Mouse (Mus musculus): ENCODE results near the gene Pcnx. TPM values are rescaled to one million over a fixed set of nuclear protein-coding genes. Genes with fewer than 3 reads are reported as not detected.

Gene Pcnx
- polyA plus RNA-seq, 1 experiment from 2014 or later = 12.0 TPM

GRCm38 (mm10) chr12:81883255-81884106 is 23.7 kb downstream of the Pcnx start:
- WGBS = 52% methylated on average over 11 of the region's 11 CpGs
- no peak overlapping the region for H3K4me3 ChIP-seq
- H3K27me3 ChIP-seq = no peaks in the 10 kb centered on the region
- no peak overlapping the region for H3K27ac ChIP-seq
- no peaks in the 10 kb centered on the region for H3K9me3 ChIP-seq
- H3K36me3 ChIP-seq = no peaks in the 10 kb centered on the region
- H3K4me2 ChIP-seq = no peak overlapping the region
- H3K4me1 ChIP-seq = peaks cover 26% of the 10 kb centered on the region
- ATAC-seq (ENCODE audit: borderline replicate concordance, extremely low read depth, low FRiP score, low TSS enrichment) = no peak
- no peak overlapping the region for H3K9ac ChIP-seq

- no peak overlapping the region for H3K27ac ChIP-seq
- no peak overlapping the region for H3K9ac ChIP-seq
- no peak overlapping the region for H3K4me3 ChIP-seq
- ATAC-seq (ENCODE audit: borderline replicate concordance, extremely low read depth, low FRiP score, low TSS enrichment) = no peak
- WGBS = 64% methylated on average over 3 of the region's 3 CpGs
- peaks cover 26% of the 10 kb centered on the region for H3K4me1 ChIP-seq
- H3K9me3 ChIP-seq = no peaks in the 10 kb centered on the region
- no peaks in the 10 kb centered on the region for H3K36me3 ChIP-seq
- H3K27me3 ChIP-seq = no peaks in the 10 kb centered on the region
- H3K4me2 ChIP-seq = no peak overlapping the region
These were observed 24.2 kb downstream of the Pcnx start for GRCm38 (mm10) chr12:81884107-81884398.

GRCm38 (mm10) chr12:81884983-81885382 is 25.2 kb downstream of the Pcnx start:
- H3K4me2 ChIP-seq = no peak overlapping the region
- no peak overlapping the region for H3K4me3 ChIP-seq
- H3K9ac ChIP-seq = no peak overlapping the region
- no peak for ATAC-seq (ENCODE audit: borderline replicate concordance, extremely low read depth, low FRiP score, low TSS enrichment)
- H3K27me3 ChIP-seq = no peaks in the 10 kb centered on the region
- H3K36me3 ChIP-seq = no peaks in the 10 kb centered on the region
- H3K9me3 ChIP-seq = no peaks in the 10 kb centered on the region
- 76% methylated on average over 5 of the region's 5 CpGs for WGBS
- H3K27ac ChIP-seq = no peak overlapping the region
- H3K4me1 ChIP-seq = peaks cover 26% of the 10 kb centered on the region

GRCm38 (mm10) chr12:81885982-81886381 is 26.2 kb downstream of the Pcnx start:
- Histone ChIP-seq H3K4me3 (no peak overlapping the region), H3K27ac (no peak overlapping the region), H3K27me3 (no peaks in the 10 kb centered on the region), H3K4me1 (peaks cover 26% of the 10 kb centered on the region), H3K9ac (no peak overlapping the region), H3K36me3 (no peaks in the 10 kb centered on the region), H3K9me3 (no peaks in the 10 kb centered on the region), H3K4me2 (no peak overlapping the region)
- WGBS = 23% methylated on average over 4 of the region's 4 CpGs
- no peak for ATAC-seq (ENCODE audit: borderline replicate concordance, extremely low read depth, low FRiP score, low TSS enrichment)

GRCm38 (mm10) chr12:81888954-81889353 is 29.1 kb downstream of the Pcnx start:
- no peak for ATAC-seq (ENCODE audit: borderline replicate concordance, extremely low read depth, low FRiP score, low TSS enrichment)
- Histone ChIP-seq H3K4me3 (no peak overlapping the region), H3K36me3 (no peaks in the 10 kb centered on the region), H3K27me3 (no peaks in the 10 kb centered on the region), H3K4me1 (peaks cover 17% of the 10 kb centered on the region), H3K27ac (no peak overlapping the region), H3K4me2 (no peak overlapping the region), H3K9me3 (no peaks in the 10 kb centered on the region), H3K9ac (no peak overlapping the region)
- WGBS = 89% methylated on average over 5 of the region's 5 CpGs

- no peak overlapping the region for H3K9ac ChIP-seq
- H3K4me2 ChIP-seq = no peak overlapping the region
- WGBS = 50% methylated on average over 1 of the region's 1 CpGs
- H3K27me3 ChIP-seq = no peaks in the 10 kb centered on the region
- ATAC-seq (ENCODE audit: borderline replicate concordance, extremely low read depth, low FRiP score, low TSS enrichment) = no peak
- H3K36me3 ChIP-seq = 0 out of 2 replicates have a peak, but pooled peaks cover 3% of the 10 kb centered on the region
- H3K4me1 ChIP-seq = no peaks in the 10 kb centered on the region
- no peak overlapping the region for H3K4me3 ChIP-seq
- no peak overlapping the region for H3K27ac ChIP-seq
- no peaks in the 10 kb centered on the region for H3K9me3 ChIP-seq
These were observed 32.1 kb downstream of the Pcnx start for GRCm38 (mm10) chr12:81891946-81892345.

GRCm38 (mm10) chr12:81894311-81894710 is 34.5 kb downstream of the Pcnx start:
- no peaks in the 10 kb centered on the region for H3K9me3 ChIP-seq
- 86% methylated on average over 5 of the region's 5 CpGs for WGBS
- no peaks in the 10 kb centered on the region for H3K27me3 ChIP-seq
- no peak overlapping the region for H3K27ac ChIP-seq
- no peak overlapping the region for H3K4me2 ChIP-seq
- no peak for ATAC-seq (ENCODE audit: borderline replicate concordance, extremely low read depth, low FRiP score, low TSS enrichment)
- H3K4me1 ChIP-seq = no peaks in the 10 kb centered on the region
- no peak overlapping the region for H3K9ac ChIP-seq
- H3K36me3 ChIP-seq = 0 out of 2 replicates have a peak, but pooled peaks cover 11% of the 10 kb centered on the region
- no peak overlapping the region for H3K4me3 ChIP-seq

GRCm38 (mm10) chr12:81895986-81896385 is 36.2 kb downstream of the Pcnx start:
- no peak overlapping the region for H3K9ac ChIP-seq
- H3K4me2 ChIP-seq = no peak overlapping the region
- H3K9me3 ChIP-seq = no peaks in the 10 kb centered on the region
- H3K27me3 ChIP-seq = no peaks in the 10 kb centered on the region
- no peak for ATAC-seq (ENCODE audit: borderline replicate concordance, extremely low read depth, low FRiP score, low TSS enrichment)
- no peak overlapping the region for H3K4me3 ChIP-seq
- WGBS = 90% methylated on average over 6 of the region's 6 CpGs
- no peaks in the 10 kb centered on the region for H3K4me1 ChIP-seq
- 0 out of 2 replicates have a peak, but pooled peaks cover 11% of the 10 kb centered on the region for H3K36me3 ChIP-seq
- H3K27ac ChIP-seq = no peak overlapping the region

GRCm38 (mm10) chr12:81904456-81904855 is 44.6 kb downstream of the Pcnx start:
- 78% methylated on average over 2 of the region's 2 CpGs for WGBS
- H3K4me2 ChIP-seq = no peak overlapping the region
- H3K27ac ChIP-seq = no peak overlapping the region
- no peaks in the 10 kb centered on the region for H3K27me3 ChIP-seq
- no peaks in the 10 kb centered on the region for H3K4me1 ChIP-seq
- H3K9me3 ChIP-seq = no peaks in the 10 kb centered on the region
- no peak overlapping the region for H3K4me3 ChIP-seq
- H3K9ac ChIP-seq = no peak overlapping the region
- ATAC-seq (ENCODE audit: borderline replicate concordance, extremely low read depth, low FRiP score, low TSS enrichment) = no peak
- H3K36me3 ChIP-seq = peaks cover 8% of the 10 kb centered on the region; the same call in 1 of the 2 replicates

- H3K27ac ChIP-seq = no peak overlapping the region
- peaks cover 8% of the 10 kb centered on the region; the same call in 1 of the 2 replicates for H3K36me3 ChIP-seq
- no peak overlapping the region for H3K4me2 ChIP-seq
- H3K9me3 ChIP-seq = no peaks in the 10 kb centered on the region
- H3K27me3 ChIP-seq = no peaks in the 10 kb centered on the region
- no peak overlapping the region for H3K9ac ChIP-seq
- peaks cover 8% of the 10 kb centered on the region; the same call in 1 of the 2 replicates for H3K4me1 ChIP-seq
- WGBS = 85% methylated on average over 2 of the region's 2 CpGs
- no peak for ATAC-seq (ENCODE audit: borderline replicate concordance, extremely low read depth, low FRiP score, low TSS enrichment)
- no peak overlapping the region for H3K4me3 ChIP-seq
These were observed 46.0 kb downstream of the Pcnx start for GRCm38 (mm10) chr12:81905865-81906264.

GRCm38 (mm10) chr12:81907741-81908357 is 48.0 kb downstream of the Pcnx start:
- Histone ChIP-seq H3K27ac (no peak overlapping the region), H3K9me3 (no peaks in the 10 kb centered on the region), H3K4me1 (peaks cover 17% of the 10 kb centered on the region), H3K4me2 (no peak overlapping the region), H3K36me3 (peaks cover 8% of the 10 kb centered on the region; the same call in 1 of the 2 replicates), H3K9ac (no peak overlapping the region), H3K4me3 (no peak overlapping the region), H3K27me3 (no peaks in the 10 kb centered on the region)
- no peak for ATAC-seq (ENCODE audit: borderline replicate concordance, extremely low read depth, low FRiP score, low TSS enrichment)
- 69% methylated on average over 4 of the region's 4 CpGs for WGBS

- H3K4me3 ChIP-seq = no peak overlapping the region
- no peak overlapping the region for H3K4me2 ChIP-seq
- H3K27ac ChIP-seq = peak overlapping the region; percentile 42; the same call in 1 of the 2 replicates
- H3K36me3 ChIP-seq = peaks cover 8% of the 10 kb centered on the region; the same call in 1 of the 2 replicates
- H3K9me3 ChIP-seq = no peaks in the 10 kb centered on the region
- WGBS = 56% methylated on average over 5 of the region's 5 CpGs
- H3K27me3 ChIP-seq = no peaks in the 10 kb centered on the region
- ATAC-seq (ENCODE audit: borderline replicate concordance, extremely low read depth, low FRiP score, low TSS enrichment) = no peak
- peaks cover 17% of the 10 kb centered on the region for H3K4me1 ChIP-seq
- H3K9ac ChIP-seq = no peak overlapping the region
These were observed 50.6 kb downstream of the Pcnx start for GRCm38 (mm10) chr12:81910439-81910838.

All from lung, embryonic 15.5 days (tissue).